Mouse (Mus musculus) embryonic fibroblast, embryonic 13.5 days (primary cell): ENCODE results near the gene Irgm1. TPM values are rescaled to one million over a fixed set of nuclear protein-coding genes. Genes with fewer than 3 reads are reported as not detected.
"Not testable (repeated sequence)": the region's sequence is repeated elsewhere in the genome, so short reads cannot be mapped to it uniquely, and the experiment has no call there.

Experiments
- H3K27ac ChIP-seq: 2 replicates; pipeline ENCODE4 v1.5.1; 2012; ENCODE audit warnings: low read length, control low read depth, inconsistent platforms; ENCODE audit not compliant: insufficient read depth
- H3K4me1 ChIP-seq: 2 replicates; pipeline ENCODE4 v1.6.1; 2011; ENCODE audit warnings: low read length; ENCODE audit not compliant: control insufficient read depth, insufficient read depth
- H3K4me3 ChIP-seq: 2 replicates; pipeline ENCODE4 v1.5.1; 2011; ENCODE audit warnings: mild to moderate bottlenecking, control low read depth, low read length; ENCODE audit not compliant: insufficient read depth
- CTCF ChIP-seq: IDR thresholded peaks from 2 replicates; pipeline ENCODE4 v1.5.1; 2011; ENCODE audit warnings: mild to moderate bottlenecking, control low read depth, low read length, moderate library complexity, borderline replicate concordance; ENCODE audit not compliant: insufficient read depth
- POLR2A ChIP-seq: IDR thresholded peaks from 2 replicates; pipeline ENCODE4 v1.6.1; 2011; ENCODE audit warnings: low read depth, mild to moderate bottlenecking, control low read depth, low read length, moderate library complexity
- polyA plus RNA-seq: library from polyadenylated mRNA; stranded (reverse); fragments of >200 nt; gene quantifications from 2 replicates; pipeline ENCODE4 v1.2.4, GENCODE M21; 2011; ENCODE audit warnings: low read depth; ENCODE audit not compliant: missing spikeins, insufficient read length

Irgm1 gene
- polyA plus RNA-seq, 1 experiment = 36.5 TPM

DNA sequence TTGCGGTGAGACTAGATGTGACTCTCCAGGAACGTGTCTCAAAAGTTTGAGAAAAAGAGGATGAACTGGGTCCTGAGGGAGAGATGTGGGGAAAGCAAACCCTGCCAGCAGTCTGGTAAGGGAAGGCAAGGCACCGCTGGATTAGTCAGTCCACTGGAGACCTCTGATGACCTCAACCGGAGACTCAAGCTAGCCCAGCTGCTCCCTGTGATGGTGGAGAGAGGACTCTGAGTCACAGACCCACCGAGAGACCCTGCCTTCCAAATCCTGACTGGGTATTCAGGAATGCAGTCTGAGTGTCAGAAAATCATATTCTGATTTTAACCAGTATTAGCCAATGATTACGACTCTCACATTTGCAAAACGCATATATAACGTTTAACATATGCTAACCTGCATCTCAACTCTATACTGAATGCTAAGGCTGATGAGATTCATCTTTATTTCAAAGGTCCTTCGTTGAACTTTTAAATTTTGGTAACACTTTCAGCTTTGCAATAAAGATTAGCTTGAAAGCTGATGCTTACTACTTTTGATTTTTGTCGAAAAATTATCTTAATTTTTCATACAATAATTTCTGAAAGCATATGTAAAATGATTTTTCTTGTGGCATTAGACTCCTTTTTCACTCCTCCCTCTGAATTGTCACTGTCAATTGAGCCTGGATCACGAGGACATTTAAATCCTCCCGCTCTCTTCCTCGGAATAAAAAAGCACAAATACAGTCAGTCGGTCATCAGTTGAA is 48.5 kb downstream of the Irgm1 start:
- Histone ChIP-seq H3K27ac (peak overlapping the region; percentile 86), H3K4me3 (peak overlapping the region; percentile 53), H3K4me1 (0 out of 2 replicates have a peak, but pooled peaks cover 3% of the 10 kb centered on the region)
- TF ChIP-seq POLR2A (no peak), CTCF (no peak)

DNA sequence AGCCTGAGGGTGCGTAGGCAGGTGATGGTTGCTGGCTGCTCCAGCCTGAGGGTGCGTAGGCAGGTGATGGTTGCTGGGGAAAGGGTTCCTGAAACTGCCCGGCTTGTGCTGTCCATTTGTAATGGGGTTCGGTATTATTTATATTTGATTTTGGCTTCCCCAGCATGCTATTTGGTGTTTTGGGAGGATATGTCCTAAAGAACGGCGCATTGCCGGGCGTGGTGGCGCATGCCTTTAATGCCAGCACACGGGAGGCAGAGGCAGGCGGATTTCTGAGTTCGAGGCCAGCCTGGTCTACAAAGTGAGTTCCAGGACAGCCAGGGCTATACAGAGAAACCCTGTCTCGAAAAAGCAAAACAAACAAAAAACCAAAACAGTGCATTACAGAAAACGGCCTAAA is 50.2 kb downstream of the Irgm1 start:
- not testable (repeated sequence) for H3K4me1 ChIP-seq, H3K27ac ChIP-seq, H3K4me3 ChIP-seq

DNA sequence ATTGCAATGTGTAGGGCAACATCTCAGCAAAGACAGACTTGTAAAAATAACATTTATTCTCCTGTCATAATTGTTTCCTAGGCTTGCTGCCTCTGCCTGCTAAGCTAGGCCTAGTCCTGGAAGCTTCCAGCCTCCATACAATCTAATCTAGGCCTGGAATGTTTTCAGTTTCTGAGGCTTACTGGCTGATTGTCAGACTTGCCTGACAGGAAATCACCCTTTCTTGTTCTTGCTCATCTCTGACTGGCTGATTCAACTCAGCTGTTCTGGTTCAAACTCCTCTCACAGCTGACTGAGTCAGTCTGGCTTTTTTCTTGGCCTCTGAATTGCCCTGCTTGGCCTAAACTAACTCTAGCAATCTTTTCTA is 51.2 kb downstream of the Irgm1 start:
- Histone ChIP-seq H3K4me3 (no peak overlapping the region), H3K4me1 (0 out of 2 replicates have a peak, but pooled peaks cover 6% of the 10 kb centered on the region), H3K27ac (peak overlapping the region; percentile 89)
- TF ChIP-seq CTCF (no peak), POLR2A (0 out of 2 replicates have a peak, but pooled peaks have one; percentile 4)

DNA sequence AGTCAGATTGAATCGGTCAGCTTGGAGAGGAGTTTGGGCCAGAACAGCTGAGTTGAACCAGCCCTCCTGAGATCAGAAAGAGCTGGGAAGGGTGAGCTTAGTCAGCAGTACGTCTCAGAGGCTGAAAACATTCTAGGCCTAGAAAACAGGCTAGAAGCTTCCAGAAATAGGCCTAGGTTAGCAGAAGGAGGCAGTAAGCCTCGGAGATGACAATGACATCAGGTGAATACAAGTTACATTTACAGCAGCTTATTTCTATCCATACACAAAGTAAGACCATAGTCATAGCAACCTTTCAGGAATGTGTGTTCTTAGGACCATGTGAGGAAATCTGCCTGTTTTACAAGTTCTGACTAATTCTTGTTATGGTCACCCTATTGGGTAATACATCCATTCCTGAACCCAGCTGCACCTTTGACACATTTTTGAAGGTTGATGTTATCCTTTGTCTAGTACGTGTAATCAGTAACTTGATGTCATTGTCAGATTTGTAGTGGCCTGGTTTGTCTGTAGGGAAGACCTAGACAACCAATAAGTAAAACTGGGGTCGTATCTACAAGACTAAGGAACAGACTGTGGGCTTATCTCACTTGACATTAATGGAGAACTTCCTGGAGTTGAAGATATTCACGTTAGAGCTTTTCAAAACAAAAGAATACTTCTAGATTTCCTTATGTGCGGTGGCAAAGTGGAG is 51.7 kb downstream of the Irgm1 start:
- Histone ChIP-seq H3K4me3 (no peak overlapping the region), H3K27ac (peak overlapping the region; percentile 89), H3K4me1 (0 out of 2 replicates have a peak, but pooled peaks cover 6% of the 10 kb centered on the region)
- TF ChIP-seq CTCF = no peak
- TF ChIP-seq POLR2A = no peak

DNA sequence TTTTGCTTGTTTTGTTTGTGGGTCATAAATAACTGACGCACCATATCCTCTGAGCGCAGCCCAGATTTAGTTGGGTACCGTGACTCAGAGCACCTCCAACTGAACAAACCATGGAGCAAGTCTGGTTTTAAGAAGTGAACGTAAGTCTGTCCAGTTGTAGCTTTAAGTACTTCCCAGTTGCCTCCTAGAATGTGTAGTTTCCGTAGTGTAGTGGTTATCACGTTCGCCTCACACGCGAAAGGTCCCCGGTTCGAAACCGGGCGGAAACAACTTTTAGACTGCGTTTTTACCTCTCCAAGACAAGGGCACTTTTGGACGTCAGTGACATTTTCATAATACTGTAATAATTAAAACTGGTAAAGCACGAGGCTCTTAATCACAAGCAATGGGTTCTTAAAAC is 53.1 kb downstream of the Irgm1 start:
- 0 out of 2 replicates have a peak, but pooled peaks cover 9% of the 10 kb centered on the region for H3K4me1 ChIP-seq
- peak overlapping the region; percentile 98 for H3K27ac ChIP-seq
- TF ChIP-seq POLR2A = 0 out of 2 replicates have a peak, but pooled peaks have one; percentile 28
- no peak for TF ChIP-seq CTCF
- peak overlapping the region; percentile 36 for H3K4me3 ChIP-seq

DNA sequence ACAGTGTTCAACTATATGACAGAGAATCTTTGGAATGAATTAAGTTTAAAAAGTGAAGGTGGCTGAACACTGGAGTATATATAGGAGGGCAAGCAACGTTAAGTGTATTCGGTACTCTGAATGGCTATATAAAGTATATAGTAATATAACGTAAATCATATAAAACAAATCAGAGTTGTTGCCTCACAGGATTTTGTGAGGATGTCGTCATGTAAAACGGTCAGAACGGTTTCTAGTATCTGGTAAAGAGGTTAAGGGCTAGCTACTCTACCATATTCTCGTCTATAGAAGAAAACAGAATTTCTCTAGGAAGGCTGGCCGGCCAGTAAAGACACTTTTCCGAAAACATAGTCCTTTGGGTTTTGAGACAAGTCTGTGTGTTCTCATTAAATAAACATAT is 53.7 kb downstream of the Irgm1 start:
- Histone ChIP-seq H3K27ac (peak overlapping the region; percentile 98), H3K4me1 (peaks cover 9% of the 10 kb centered on the region; the same call in 1 of the 2 replicates), H3K4me3 (peak overlapping the region; percentile 90)

DNA sequence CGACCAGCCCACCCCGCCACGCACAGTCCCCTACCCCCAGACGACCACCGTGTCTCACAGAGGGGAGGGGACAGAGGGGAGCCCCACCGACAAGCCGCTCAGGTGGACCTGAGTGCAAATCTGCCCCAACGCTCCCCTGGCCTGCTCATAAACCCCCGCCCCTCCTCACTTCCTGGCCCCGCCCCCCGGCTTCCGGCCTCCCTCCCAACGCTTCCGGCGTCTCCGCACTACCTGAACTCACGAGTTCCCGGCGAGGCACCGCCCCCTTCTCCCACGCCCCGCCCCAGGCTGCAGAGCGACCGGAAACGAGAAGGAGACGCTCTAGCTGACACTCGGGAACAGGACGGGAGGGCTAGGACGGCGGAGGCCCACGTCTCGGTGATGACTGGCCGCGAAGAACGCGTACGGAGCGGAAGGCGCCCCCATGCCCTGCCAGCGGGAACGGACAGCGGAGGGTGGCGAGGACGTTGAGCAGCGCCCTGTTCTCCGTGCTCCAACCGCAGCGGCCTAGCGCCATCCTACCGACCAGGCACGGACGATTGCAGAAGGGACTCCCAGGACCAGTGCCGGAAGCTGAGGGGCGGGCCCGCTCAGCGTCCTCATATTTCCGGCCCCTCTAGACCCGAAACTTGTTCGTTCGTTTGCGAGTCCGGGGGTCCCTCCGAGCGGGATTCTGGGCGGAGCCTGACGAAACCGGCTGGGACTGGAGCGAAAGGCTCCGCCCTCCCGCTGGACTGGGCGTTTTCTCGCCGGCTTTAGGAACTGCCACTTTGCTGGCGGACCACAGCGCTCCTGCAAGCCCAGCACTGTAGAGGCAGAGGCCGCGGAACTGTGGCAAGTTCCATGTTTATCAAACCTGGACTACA is 54.5 kb downstream of the Irgm1 start, which contains the start of gene Trim41:
Trim41 (minus strand) TSS at position 554 of the 866 bp plus-strand sequence.
- Histone ChIP-seq H3K27ac (peak within 1 kb of the TSS; percentile 98), H3K4me3 (peak within 1 kb of the TSS; percentile 90), H3K4me1 (peaks cover 9% of the 10 kb centered on the region; the same call in 1 of the 2 replicates)
- TF ChIP-seq CTCF (no peak), POLR2A (peak; percentile 98)

More for the DNA sequence above, 53.7 kb downstream of the Irgm1 start:
- TF ChIP-seq CTCF (no peak), POLR2A (no peak)

DNA sequence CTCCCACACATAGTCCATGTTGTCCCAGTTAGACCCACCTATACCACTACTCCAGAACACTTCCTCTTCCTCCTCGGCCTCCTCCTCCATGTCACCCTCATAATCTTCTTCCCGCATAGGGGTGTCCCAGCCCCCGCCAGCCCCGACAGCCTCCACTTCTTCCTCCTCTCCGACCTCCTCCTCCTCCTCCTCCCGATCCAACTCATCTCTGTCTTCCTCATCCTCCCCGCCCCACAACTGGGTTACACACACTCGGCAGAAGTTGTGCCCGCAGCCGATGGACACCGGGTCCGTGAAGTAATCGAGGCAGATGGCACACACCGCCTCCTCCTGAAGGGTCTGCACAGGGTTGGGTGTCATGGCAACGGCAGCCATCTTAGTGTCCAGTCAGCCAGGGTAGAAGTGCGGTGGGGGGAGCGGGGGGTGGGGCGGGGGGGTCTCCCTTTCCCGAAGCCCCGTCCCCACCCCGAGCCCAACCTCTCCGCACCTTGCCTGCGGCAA is 55.2 kb downstream of the Irgm1 start:
- no peak for TF ChIP-seq CTCF
- no peak for TF ChIP-seq POLR2A
- peaks cover 9% of the 10 kb centered on the region; the same call in 1 of the 2 replicates for H3K4me1 ChIP-seq
- no peak overlapping the region for H3K27ac ChIP-seq
- peak overlapping the region; percentile 86 for H3K4me3 ChIP-seq

DNA sequence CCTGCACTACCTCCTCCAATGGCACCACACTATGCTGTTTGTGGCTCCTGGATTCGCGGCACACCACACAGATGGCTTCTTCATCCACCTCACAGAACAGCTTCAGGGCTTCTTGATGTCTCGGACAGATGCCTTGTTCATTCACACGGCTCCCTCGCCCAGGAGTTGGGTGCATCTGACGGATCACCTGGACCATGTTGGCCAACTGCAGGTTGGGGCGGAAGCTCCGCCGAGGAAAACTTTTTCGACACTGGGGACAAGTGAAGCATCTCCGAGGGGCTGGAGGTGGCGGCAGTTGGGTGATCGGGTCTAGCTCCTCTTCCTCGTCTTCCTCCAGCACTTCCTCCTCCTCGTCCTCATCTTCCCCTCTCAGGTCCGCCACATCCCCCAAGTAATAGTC is 55.6 kb downstream of the Irgm1 start:
- Histone ChIP-seq H3K4me3 (peak overlapping the region; percentile 86), H3K27ac (no peak overlapping the region), H3K4me1 (peaks cover 9% of the 10 kb centered on the region; the same call in 1 of the 2 replicates)
- TF ChIP-seq POLR2A = no peak
- no peak for TF ChIP-seq CTCF
